Mouse (Mus musculus) embryonic facial prominence, embryonic 15.5 days (tissue): ENCODE measurements around the gene Gm12216. TPM values are rescaled to one million over a fixed set of nuclear protein-coding genes. Genes with fewer than 3 reads are reported as not detected.

Experiments
- ATAC-seq: fragments of 200-750 bp; cut with Nextera tagmentation; 2 replicates; pipeline ENCODE4 v1.8.0; 2017; ENCODE audit warnings: low read depth, moderate TSS enrichment; ENCODE audit not compliant: insufficient number of reproducible peaks, low FRiP score, low TSS enrichment
- H3K27ac ChIP-seq: fragments of 300-500 bp; sonication (generic); replicated peaks from 2 replicates; pipeline ENCODE4 v1.5.1; 2015; ENCODE audit warnings: mild to moderate bottlenecking, inconsistent platforms
- H3K27me3 ChIP-seq: fragments of 300-500 bp; sonication (generic); 2 replicates; pipeline ENCODE4 v1.6.1; 2015; ENCODE audit warnings: inconsistent platforms
- H3K36me3 ChIP-seq: fragments of 300-500 bp; sonication (generic); 2 replicates; pipeline ENCODE4 v1.6.1; 2015; ENCODE audit warnings: mild to moderate bottlenecking, inconsistent platforms
- H3K4me1 ChIP-seq: fragments of 300-500 bp; sonication (generic); 2 replicates; pipeline ENCODE4 v1.6.1; 2015; ENCODE audit warnings: inconsistent platforms
- H3K4me2 ChIP-seq: fragments of 300-500 bp; sonication (generic); replicated peaks from 2 replicates; pipeline ENCODE4 v1.6.1; 2015; ENCODE audit warnings: mild to moderate bottlenecking, inconsistent platforms
- H3K4me3 ChIP-seq: fragments of 300-500 bp; sonication (generic); replicated peaks from 2 replicates; pipeline ENCODE4 v1.5.1; 2015; ENCODE audit warnings: mild to moderate bottlenecking, inconsistent platforms
- H3K9ac ChIP-seq: fragments of 300-500 bp; sonication (generic); 2 replicates; pipeline ENCODE4 v1.6.1; 2015; ENCODE audit warnings: inconsistent platforms
- H3K9me3 ChIP-seq: fragments of 300-500 bp; sonication (generic); replicated peaks from 2 replicates; pipeline ENCODE4 v1.6.1; 2016; ENCODE audit warnings: inconsistent platforms
- WGBS: fragments of 180-500 bp; shearing (Covaris S2); methylation state at CpG from one replicate; pipeline ENCODE4 v1.1.7; 2015; 5-methylcytosine and 5-hydroxymethylcytosine counted together
- polyA plus RNA-seq: library from polyadenylated mRNA; unstranded; fragments of >200 nt; fragmentation: Nextera tagmentation; extraction: Ambion mirVana; gene quantifications from 2 replicates; pipeline ENCODE4 v1.2.1, GENCODE M21; 2015

Gene Gm12216
- polyA plus RNA-seq, 1 experiment from 2014 or later = 1.6 TPM

DNA sequence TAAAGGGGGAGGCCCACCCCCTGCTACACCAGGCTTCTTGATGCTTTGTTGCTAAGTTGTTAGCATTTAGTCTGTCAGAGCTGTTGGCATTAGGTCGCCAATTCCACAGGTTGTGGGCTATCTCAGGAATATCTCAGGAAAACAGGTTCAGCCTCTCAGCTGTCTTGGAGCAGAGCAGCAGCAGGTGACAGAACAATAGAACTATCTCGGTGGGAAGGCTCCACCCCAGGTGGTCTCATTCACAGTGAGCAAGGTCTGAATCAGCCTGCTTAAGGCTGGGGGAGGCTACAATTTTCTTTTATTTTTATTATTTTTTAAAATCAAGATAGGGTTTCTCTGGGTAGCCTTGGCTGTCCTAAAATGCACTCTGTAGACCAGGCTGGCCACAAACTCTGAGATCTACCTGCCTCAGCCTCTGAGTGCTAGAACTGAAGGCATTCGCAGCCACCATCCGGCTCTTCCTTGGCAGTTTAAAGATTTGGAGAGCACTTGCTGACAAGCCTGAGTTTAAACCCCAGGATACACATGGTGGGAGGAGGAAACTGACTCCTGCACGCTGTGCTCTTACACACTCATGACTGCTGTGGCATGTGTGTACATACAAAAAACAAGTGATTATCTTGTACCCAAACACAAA lies 109.2 kb downstream of the Gm12216 start:
- Histone ChIP-seq H3K9ac (no peak overlapping the region), H3K27ac (no peak overlapping the region), H3K36me3 (no peaks in the 10 kb centered on the region), H3K4me3 (no peak overlapping the region), H3K4me2 (no peak overlapping the region), H3K27me3 (no peaks in the 10 kb centered on the region), H3K9me3 (no peaks in the 10 kb centered on the region), H3K4me1 (no peaks in the 10 kb centered on the region)
- 49% methylated on average over 5 of the region's 5 CpGs for WGBS
- ATAC-seq = no peak

DNA sequence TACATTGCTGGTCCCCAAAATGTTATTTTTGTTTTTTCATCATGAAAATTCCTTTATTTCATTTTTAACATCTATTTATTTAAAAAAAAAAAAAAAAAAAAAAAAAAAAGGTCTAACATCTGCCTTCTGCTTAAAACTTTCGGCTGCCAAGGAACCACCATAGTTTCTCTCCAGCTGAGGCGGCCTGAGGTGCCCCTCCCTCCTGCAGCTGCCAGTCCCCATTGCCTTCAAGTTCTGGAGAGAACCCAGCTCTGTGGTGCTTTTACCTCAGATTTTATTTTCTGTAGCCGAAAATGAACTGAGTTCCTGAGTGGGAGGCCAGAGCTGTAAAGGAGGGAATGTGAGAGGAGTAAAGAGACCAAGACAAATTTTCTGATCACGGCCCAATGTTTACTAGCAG lies 109.8 kb downstream of the Gm12216 start:
- no peaks in the 10 kb centered on the region for H3K4me1 ChIP-seq
- H3K9me3 ChIP-seq = no peaks in the 10 kb centered on the region
- no peak overlapping the region for H3K4me3 ChIP-seq
- H3K36me3 ChIP-seq = no peaks in the 10 kb centered on the region
- no peak overlapping the region for H3K9ac ChIP-seq
- 46% methylated on average over 4 of the region's 4 CpGs for WGBS
- H3K27ac ChIP-seq = no peak overlapping the region
- no peak for ATAC-seq
- no peaks in the 10 kb centered on the region for H3K27me3 ChIP-seq
- no peak overlapping the region for H3K4me2 ChIP-seq

DNA sequence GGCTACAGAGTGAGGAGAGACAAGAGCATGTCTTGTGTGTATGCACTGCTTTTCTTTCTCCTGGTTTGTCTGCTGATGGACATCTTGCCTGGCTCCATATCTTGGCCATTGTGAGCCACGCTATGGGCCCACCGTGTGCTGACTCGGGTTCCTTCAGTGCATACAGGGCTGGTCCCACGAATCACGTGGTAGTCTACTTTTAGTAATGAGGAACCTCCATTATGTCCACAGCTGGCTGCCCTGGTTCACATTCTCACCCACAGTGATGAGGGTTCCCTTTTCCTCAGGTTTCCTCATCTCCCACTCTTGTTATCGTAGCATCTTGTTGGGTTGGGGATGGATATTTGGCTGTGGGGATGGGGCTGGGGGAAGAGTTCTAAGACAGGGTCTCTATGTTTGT lies 110.4 kb downstream of the Gm12216 start:
- Histone ChIP-seq H3K4me3 (no peak overlapping the region), H3K4me2 (no peak overlapping the region), H3K9ac (no peak overlapping the region), H3K27me3 (no peaks in the 10 kb centered on the region), H3K27ac (no peak overlapping the region), H3K36me3 (no peaks in the 10 kb centered on the region), H3K9me3 (no peaks in the 10 kb centered on the region), H3K4me1 (no peaks in the 10 kb centered on the region)
- WGBS = 91% methylated on average over 6 of the region's 6 CpGs
- ATAC-seq = no peak

DNA sequence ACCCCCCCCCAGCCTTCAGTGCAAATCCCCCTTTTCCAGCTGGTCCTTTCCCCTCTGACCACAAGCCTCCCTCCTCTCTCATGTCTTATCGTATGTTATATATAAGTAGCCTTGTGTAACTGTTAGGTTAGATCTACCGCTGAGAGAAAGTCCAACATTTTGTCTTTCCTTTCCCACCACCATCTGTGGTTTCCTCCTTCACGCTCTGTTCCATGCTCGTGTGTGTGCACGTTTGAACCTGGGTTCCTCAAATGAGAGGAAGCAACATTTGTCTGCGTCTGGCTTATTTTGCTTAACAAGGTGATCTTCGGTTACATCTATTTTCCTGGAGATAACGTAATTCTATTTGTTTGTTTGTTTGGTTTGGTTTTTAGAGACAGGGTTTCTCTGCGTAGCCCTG lies 111.1 kb downstream of the Gm12216 start:
- Histone ChIP-seq H3K9me3 (no peaks in the 10 kb centered on the region), H3K27ac (no peak overlapping the region), H3K27me3 (no peaks in the 10 kb centered on the region), H3K36me3 (no peaks in the 10 kb centered on the region), H3K4me1 (no peaks in the 10 kb centered on the region), H3K9ac (no peak overlapping the region), H3K4me2 (no peak overlapping the region), H3K4me3 (no peak overlapping the region)
- no peak for ATAC-seq
- 79% methylated on average over 9 of the region's 9 CpGs for WGBS

DNA sequence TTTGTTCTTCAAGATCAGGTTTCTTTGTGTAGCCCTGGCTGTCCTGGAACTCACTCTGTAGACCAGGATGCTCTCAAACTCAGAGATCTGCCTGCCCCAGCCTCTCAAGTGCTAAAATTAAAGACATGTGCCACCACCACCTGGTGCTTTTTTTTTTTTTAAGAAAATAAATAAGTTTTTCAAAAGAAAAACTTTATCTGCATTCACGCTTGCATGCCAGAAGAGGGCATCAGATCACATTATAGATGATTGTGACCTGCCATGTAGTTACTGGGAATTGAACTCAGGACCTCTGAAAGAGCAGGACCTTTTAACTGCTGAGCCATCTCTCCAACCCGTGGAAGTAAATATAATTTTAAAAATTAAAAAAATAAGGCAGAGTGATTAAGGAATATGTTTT lies 113.8 kb downstream of the Gm12216 start:
- WGBS = 93% methylated on average over 2 of the region's 2 CpGs
- no peak for ATAC-seq
- Histone ChIP-seq H3K36me3 (no peaks in the 10 kb centered on the region), H3K4me3 (no peak overlapping the region), H3K27me3 (no peaks in the 10 kb centered on the region), H3K9ac (no peak overlapping the region), H3K4me2 (no peak overlapping the region), H3K4me1 (no peaks in the 10 kb centered on the region), H3K9me3 (no peaks in the 10 kb centered on the region), H3K27ac (no peak overlapping the region)

DNA sequence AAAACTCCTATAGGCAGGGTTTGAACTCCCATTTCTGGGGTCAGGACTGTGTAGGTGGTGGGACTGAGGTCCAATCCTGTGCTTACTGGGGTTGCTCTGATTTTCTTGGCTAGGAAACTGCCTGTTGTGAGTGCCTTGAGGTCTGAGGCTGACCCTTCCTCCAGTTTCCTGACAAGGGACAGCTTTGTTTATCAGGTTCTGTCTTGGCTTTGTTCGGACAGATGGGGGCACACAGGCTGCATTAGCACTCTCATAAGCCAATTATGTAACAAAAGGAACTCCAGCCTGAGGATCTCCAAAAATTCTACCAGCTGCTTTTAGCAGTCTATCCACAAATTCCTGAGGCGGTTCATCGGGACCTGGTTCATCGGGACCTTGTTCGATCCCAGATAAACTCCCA lies 116.7 kb downstream of the Gm12216 start:
- Histone ChIP-seq H3K27ac (no peak overlapping the region), H3K4me3 (no peak overlapping the region), H3K27me3 (no peaks in the 10 kb centered on the region), H3K9me3 (no peaks in the 10 kb centered on the region), H3K4me1 (no peaks in the 10 kb centered on the region), H3K9ac (no peak overlapping the region), H3K36me3 (no peaks in the 10 kb centered on the region), H3K4me2 (no peak overlapping the region)
- 9% methylated on average over 5 of the region's 5 CpGs for WGBS
- ATAC-seq = no peak

DNA sequence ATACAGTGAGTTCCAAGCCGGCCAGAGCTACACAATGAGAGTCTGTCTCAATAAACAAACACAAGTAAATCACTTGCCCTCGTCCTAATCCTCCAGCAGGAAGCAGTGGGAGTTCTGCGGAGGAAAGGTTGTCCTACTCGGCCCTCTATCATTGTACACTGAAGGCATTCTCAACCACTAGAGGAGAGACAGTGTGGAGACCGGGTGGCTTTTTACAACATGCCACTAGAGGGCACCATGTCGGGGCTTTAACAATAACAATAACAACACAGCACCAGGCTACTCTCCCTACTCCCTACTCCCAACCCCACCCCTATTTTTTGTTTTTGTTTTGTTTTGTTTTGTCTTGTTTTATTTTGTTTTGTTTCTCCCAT lies 121.5 kb downstream of the Gm12216 start:
- ATAC-seq = no peak
- H3K27ac ChIP-seq = no peak overlapping the region
- H3K27me3 ChIP-seq = no peaks in the 10 kb centered on the region
- no peak overlapping the region for H3K4me2 ChIP-seq
- H3K9me3 ChIP-seq = no peaks in the 10 kb centered on the region
- H3K4me3 ChIP-seq = no peak overlapping the region
- 33% methylated on average over 6 of the region's 6 CpGs for WGBS
- H3K4me1 ChIP-seq = no peaks in the 10 kb centered on the region
- H3K36me3 ChIP-seq = no peaks in the 10 kb centered on the region
- no peak overlapping the region for H3K9ac ChIP-seq

DNA sequence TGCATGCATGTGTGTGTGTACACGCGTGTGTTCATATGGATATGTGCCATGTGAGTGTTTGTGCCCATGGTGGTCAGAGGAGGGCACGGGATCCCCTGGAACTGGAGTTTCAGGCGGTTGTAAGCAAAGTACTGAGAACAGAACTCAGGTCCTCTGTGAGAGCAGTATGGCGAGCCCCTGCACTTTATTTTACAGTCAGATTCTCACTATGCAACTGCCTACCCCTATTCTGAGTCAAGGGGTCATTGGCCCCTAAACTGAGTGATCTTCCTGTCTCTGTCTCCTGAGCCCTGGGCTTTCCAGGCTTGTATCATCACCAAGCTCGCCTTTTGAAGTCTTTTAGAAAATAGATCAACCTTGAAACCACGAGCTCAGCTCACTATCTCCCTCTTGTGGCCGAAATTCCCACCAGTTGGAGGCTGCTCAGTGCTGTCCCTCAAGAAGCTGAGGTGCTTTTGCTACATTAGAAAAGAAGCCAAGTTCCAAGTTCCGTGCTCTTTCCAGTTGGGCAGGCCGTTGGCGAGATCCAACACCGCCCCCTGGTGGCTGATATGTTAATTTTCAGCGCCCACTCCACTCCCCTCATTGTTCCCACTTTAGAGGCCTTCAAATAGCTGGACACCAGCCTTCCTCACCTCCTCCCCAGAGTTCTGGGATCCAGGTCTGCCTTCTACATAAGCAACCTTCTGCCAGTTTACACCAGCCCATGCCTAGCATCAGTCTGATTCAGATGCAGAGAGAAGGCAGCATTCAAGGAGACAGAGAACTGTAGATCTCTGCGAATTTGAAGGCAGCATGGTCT lies 122.1 kb downstream of the Gm12216 start:
- ATAC-seq = 0 out of 2 replicates have a peak, but pooled peaks have one; percentile 62
- H3K9me3 ChIP-seq = no peaks in the 10 kb centered on the region
- no peak overlapping the region for H3K27ac ChIP-seq
- H3K4me1 ChIP-seq = no peaks in the 10 kb centered on the region
- no peak overlapping the region for H3K4me3 ChIP-seq
- H3K27me3 ChIP-seq = no peaks in the 10 kb centered on the region
- no peaks in the 10 kb centered on the region for H3K36me3 ChIP-seq
- no peak overlapping the region for H3K4me2 ChIP-seq
- 48% methylated on average over 14 of the region's 14 CpGs for WGBS
- no peak overlapping the region for H3K9ac ChIP-seq

DNA sequence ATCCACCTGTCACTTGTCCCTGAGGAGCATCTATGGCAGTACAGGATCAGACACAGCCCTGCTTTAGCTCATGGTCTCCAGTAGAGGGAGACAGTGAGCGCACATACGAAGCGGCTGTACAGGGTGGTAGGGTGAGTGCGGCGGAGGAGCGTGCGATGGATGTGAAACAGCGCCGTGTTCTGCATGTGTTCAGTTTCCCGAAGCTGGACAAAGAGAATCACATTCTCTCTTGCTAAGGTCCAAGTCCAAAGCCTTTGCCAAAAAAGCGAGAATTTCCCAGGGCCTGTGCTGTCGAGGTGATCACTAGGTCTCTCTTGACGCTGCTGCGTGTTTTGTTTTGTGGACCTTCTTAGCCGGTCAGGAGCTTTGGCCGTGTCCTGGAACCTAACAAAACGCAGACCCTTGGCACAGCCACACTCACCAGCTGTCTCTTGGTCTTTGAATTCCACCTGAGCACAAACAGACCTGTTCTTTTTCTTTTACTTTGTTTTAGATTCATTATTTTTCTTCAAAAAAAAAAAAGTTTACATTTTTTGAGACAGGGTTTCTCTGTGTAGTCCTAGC lies 123.3 kb downstream of the Gm12216 start:
- H3K27me3 ChIP-seq = no peaks in the 10 kb centered on the region
- no peaks in the 10 kb centered on the region for H3K9me3 ChIP-seq
- peak; percentile 80; the same call in 1 of the 2 replicates for ATAC-seq
- no peak overlapping the region for H3K9ac ChIP-seq
- H3K27ac ChIP-seq = no peak overlapping the region
- no peaks in the 10 kb centered on the region for H3K4me1 ChIP-seq
- no peaks in the 10 kb centered on the region for H3K36me3 ChIP-seq
- peak overlapping the region; percentile 17; the same call in 1 of the 2 replicates for H3K4me3 ChIP-seq
- peak overlapping the region; percentile 41 for H3K4me2 ChIP-seq
- WGBS = 21% methylated on average over 17 of the region's 17 CpGs

DNA sequence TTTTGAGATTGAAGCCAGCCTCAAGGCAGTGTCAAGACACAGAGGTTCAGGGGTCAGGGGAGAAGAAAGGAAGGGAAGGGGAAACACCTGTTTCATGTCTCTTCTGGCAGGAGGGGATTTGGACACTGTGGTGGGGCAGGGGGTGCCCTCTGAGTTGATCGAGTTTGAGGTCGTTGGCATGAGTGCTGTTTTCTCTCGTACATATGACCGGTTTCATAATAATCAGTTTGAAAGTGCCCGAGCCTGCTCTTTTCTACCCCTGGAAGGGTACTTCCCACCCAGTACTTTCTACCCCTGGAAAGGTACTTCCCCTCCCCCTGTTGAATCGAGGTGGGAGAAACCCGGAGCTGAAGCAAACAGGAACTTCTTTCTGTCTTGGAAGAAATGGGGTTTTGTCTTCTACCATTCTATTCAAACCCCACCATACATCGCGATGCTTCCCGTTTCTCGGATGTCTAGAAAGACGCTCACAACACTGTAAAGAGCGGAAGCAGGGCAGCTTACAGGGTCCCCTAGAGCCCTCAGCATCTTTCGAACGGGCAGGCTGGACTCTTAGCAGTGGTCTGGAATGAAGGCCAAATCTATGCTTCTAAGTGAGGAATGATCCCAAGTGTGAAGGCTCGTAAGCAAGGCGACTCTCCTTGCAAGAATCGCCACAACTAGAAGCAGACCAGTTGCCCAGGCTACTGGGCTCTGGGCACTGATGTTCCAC lies 123.9 kb downstream of the Gm12216 start:
- Histone ChIP-seq H3K27me3 (no peaks in the 10 kb centered on the region), H3K9ac (no peak overlapping the region), H3K4me3 (no peak overlapping the region), H3K4me2 (no peak overlapping the region), H3K9me3 (no peaks in the 10 kb centered on the region), H3K27ac (no peak overlapping the region), H3K4me1 (no peaks in the 10 kb centered on the region), H3K36me3 (no peaks in the 10 kb centered on the region)
- no peak for ATAC-seq
- WGBS = 63% methylated on average over 18 of the region's 18 CpGs

DNA sequence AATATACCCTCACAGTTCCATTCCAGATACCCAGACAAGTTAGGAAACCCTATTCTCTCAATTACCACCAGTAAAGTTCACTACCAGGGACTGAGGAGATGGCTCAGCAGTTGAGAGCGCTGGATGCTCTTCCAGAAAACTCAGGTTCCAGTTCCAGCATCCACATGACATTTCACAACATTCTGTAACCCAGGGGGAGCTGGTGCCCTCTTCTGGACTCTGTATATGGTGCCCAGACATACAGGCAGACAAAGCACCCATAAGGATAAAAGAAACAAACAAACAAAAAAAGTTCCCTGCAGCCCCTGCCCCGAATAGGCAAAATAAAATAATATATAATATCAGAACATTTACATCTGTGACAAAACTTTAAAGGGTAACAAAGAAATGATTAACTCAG lies 124.6 kb downstream of the Gm12216 start:
- H3K27ac ChIP-seq = no peak overlapping the region
- H3K4me3 ChIP-seq = no peak overlapping the region
- no peaks in the 10 kb centered on the region for H3K36me3 ChIP-seq
- H3K9me3 ChIP-seq = no peaks in the 10 kb centered on the region
- 77% methylated on average over 2 of the region's 2 CpGs for WGBS
- H3K4me2 ChIP-seq = no peak overlapping the region
- H3K4me1 ChIP-seq = no peaks in the 10 kb centered on the region
- no peak for ATAC-seq
- no peaks in the 10 kb centered on the region for H3K27me3 ChIP-seq
- no peak overlapping the region for H3K9ac ChIP-seq
